Mouse (Mus musculus) forebrain, embryonic 11.5 days (tissue): ENCODE results near the gene Suclg1. TPM values are rescaled to one million over a fixed set of nuclear protein-coding genes. Genes with fewer than 3 reads are reported as not detected.

Source experiments
- ATAC-seq: fragments of 200-750 bp; cut with Nextera tagmentation; replicated peaks from 2 replicates; pipeline ENCODE4 v1.8.0; 2017; ENCODE audit warnings: moderate TSS enrichment; ENCODE audit not compliant: low FRiP score
- DNase-seq: peaks from one replicate; pipeline ENCODE4 v3.0.0-alpha.2; 2017; ENCODE audit warnings: low spot score
- H3K27ac ChIP-seq: fragments of 300-500 bp; sonication (generic); 2 replicates; pipeline ENCODE4 v1.5.1; 2014; ENCODE audit warnings: low read depth, low read length
- H3K27me3 ChIP-seq: fragments of 300-500 bp; sonication (generic); 2 replicates; pipeline ENCODE4 v1.6.1; 2014; ENCODE audit warnings: mild to moderate bottlenecking, low read length, mixed read lengths; ENCODE audit not compliant: control insufficient read depth, insufficient read depth
- H3K36me3 ChIP-seq: fragments of 300-500 bp; sonication (generic); 2 replicates; pipeline ENCODE4 v1.6.1; 2014; ENCODE audit warnings: mild to moderate bottlenecking, low read length, moderate library complexity, mixed read lengths; ENCODE audit not compliant: control insufficient read depth, insufficient read depth
- H3K4me1 ChIP-seq: fragments of 300-500 bp; sonication (generic); replicated peaks from 2 replicates; pipeline ENCODE4 v1.6.1; 2014; ENCODE audit warnings: low read length, mixed read lengths; ENCODE audit not compliant: control insufficient read depth, insufficient read depth
- H3K4me2 ChIP-seq: fragments of 300-500 bp; sonication (generic); 2 replicates; pipeline ENCODE4 v1.6.1; 2014; ENCODE audit warnings: low read depth, mild to moderate bottlenecking, low read length, moderate library complexity, mixed read lengths; ENCODE audit not compliant: severe bottlenecking
- H3K4me3 ChIP-seq: fragments of 300-500 bp; sonication (generic); 2 replicates; pipeline ENCODE4 v1.5.1; 2014; ENCODE audit warnings: low read depth, low read length
- H3K9ac ChIP-seq: fragments of 300-500 bp; sonication (generic); 2 replicates; pipeline ENCODE4 v1.6.1; 2014; ENCODE audit warnings: low read length
- H3K9me3 ChIP-seq: fragments of 300-500 bp; sonication (generic); 2 replicates; pipeline ENCODE4 v1.6.1; 2016; ENCODE audit warnings: low read length, mixed read lengths; ENCODE audit not compliant: control insufficient read depth
- WGBS: fragments of 180-500 bp; shearing (Covaris S2); extraction: QIAGEN DNeasy Blood & Tissue Kit; methylation state at CpG from one replicate; pipeline ENCODE4 v1.1.7; 2014; 5-methylcytosine and 5-hydroxymethylcytosine counted together
- polyA plus RNA-seq: library from polyadenylated mRNA; unstranded; fragments of >200 nt; fragmentation: Nextera tagmentation; extraction: Ambion mirVana; gene quantifications from 2 replicates; pipeline ENCODE4 v1.2.1, GENCODE M21; 2014

The Suclg1 gene
- polyA plus RNA-seq, 1 experiment from 2014 or later, result 146 TPM

GRCm38 (mm10) chr6:73322306-73322705 lies 74.1 kb downstream of the Suclg1 start:
- DNase-seq (no peak), ATAC-seq (no peak)
- no peak overlapping the region for H3K9ac ChIP-seq
- H3K27ac ChIP-seq, result no peak overlapping the region
- peaks cover 15% of the 10 kb centered on the region for H3K27me3 ChIP-seq
- no peaks in the 10 kb centered on the region for H3K9me3 ChIP-seq
- H3K4me1 ChIP-seq, result no peaks in the 10 kb centered on the region
- 84% methylated on average over 2 of the region's 2 CpGs for WGBS
- H3K4me2 ChIP-seq, result no peak overlapping the region
- H3K36me3 ChIP-seq, result no peaks in the 10 kb centered on the region
- no peak overlapping the region for H3K4me3 ChIP-seq

Other genes starting within 250 kb of the Suclg1 start
- gene Dnah6, start 26.7 kb upstream of the Suclg1 start, polyA plus RNA-seq, result 0.04 and 0.08 TPM in 2 replicates
- not detected in 2 replicates for gene 4931417E11Rik, start 221.3 kb downstream of the Suclg1 start, polyA plus RNA-seq